Mouse (Mus musculus) cerebellum, adult 11-12 months (tissue): ENCODE measurements at regions not wholly inside any gene's neighbourhood (a gene's known extent, or its start where the extent isn't known, plus 50 kb on each side); places are given as distances from the start of the nearest gene placed in this dataset.

ENCODE experiments used
- DNase-seq: peaks from one replicate; pipeline ENCODE4 v3.0.0; 2022

- DNase-seq = no peak
These were observed 141.8 kb upstream of the Csf3r start for GRCm38 (mm10) chr4:125882531-125882930.

- DNase-seq = no peak
These were observed 133.8 kb upstream of the Csf3r start for GRCm38 (mm10) chr4:125890510-125890909.

DNA sequence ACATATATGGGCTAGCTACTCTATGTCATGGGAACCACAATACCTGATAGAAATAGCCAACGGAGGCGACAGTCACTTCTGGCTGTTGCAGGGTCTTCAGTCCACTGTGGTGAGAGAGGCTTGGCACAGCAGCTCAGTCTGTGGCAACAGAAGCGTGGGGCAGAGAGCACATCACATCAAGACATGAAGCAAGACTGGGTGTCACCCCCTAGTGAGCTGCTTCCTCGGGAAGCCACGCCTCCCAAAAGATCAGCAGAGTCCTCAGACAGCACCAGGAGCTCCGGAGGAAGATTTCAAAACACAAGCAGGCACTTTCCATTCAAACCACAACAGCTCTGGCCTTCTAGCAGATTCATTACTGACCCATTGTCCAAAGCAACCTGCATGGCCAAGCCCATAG is 131.2 kb upstream of the Csf3r start:
- DNase-seq = no peak

DNA sequence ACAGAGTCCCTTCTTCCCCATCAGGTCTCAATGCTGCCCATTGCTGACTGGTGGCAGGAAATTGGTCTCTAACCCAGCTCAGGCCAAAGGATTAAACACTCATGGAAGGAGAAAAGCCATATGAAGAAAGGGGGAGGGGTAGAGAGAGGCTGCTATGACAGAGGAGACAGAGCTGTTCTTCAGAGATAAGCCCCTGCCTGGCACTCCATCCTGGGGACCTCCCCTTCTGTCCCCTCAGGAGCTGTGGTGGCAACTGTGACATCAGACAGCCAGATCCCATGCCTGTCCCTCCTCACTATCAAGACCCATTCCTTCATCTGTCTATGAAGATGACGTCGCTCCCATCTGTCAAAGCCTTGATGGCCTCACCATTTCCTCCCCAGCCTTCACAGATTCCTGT is 126.6 kb upstream of the Csf3r start:
- DNase-seq = no peak

DNA sequence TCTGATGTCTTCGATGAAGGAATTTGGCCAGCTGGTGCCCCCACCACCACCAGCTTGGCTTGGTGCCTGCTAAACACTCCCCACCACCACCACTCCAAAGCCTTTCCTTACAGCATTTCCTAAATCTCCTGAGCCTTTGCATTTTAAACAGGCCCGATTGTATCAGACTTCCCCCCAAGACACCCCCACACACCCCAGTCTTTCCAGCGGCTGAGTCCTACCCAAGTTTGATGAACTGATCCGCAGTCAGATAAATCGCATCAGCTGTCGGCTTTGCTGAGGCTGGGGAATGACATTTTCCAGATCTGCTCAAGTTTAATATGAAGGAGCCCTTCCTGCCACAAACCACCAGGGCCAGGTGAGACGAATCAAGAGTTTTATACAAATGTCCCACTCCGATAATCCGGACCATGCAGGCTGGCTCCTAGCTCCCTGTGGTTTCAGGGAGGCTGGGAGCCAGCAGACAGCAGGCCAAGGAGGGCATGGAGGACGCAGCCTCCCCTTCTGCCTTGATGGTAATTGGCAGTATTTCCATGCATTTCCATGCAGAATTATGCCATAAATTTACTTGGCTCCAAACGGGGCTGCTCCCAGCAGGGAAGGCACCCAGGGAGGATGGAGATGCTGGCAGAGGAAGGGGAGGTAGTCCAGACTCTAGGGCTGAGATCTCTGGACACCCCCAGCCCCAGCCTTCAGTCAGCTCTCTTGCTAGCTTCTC is 125.6 kb upstream of the Csf3r start:
- DNase-seq = no peak

DNA sequence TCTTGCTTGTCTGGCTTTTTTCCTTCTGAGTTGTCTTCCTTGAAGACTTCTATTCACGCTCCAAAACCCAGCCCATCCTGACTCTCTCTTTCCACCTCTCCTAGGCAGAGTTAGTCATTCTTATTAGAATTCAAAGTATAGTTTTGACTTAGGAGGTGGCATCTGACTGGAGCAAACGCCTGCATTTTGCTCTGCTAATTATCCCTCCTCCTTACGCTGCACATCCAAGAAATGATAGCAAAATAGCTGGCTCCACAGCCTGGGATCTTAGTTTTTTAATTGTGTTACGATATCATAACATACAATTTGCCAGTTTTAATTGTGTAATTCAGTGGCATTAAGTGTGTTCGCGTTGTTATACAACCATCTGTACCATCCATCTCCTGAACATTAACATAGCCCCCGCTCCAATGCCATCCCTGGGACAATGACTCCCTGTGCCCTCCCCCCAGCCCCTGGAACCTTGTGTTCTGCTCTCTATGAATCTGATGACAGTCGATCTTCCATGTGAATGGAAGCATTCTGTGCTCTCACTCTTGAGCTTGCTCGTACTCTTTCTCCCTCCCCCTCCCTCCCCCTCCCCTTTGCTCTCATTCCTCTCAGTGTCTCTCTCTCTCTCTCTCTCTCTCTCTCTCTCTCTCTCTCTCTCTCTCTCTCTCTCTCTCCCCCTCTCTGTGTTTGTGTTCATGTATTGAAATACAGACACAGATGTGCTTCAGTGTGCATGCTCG is 122.6 kb upstream of the Csf3r start:
- DNase-seq = no peak

DNA sequence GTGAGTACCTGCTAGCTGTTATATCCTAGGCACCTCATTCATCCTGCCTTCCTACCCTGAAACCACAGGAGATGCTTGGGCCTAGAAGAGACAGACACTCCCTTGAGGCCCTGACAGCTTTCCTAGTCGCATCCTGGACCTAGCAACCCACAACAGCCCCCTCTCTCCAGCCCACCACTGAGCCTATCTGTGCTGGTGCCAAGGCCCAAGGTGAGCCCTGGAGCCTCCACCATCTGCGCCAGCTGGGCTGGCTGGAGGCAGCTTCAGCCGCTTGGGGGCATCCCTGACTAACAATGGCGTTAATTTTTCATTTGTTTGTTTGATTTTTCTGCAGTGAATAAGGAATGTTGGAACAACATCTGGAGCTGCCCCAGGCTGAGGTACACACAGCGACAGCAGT is 118.1 kb upstream of the Csf3r start:
- DNase-seq = no peak

DNA sequence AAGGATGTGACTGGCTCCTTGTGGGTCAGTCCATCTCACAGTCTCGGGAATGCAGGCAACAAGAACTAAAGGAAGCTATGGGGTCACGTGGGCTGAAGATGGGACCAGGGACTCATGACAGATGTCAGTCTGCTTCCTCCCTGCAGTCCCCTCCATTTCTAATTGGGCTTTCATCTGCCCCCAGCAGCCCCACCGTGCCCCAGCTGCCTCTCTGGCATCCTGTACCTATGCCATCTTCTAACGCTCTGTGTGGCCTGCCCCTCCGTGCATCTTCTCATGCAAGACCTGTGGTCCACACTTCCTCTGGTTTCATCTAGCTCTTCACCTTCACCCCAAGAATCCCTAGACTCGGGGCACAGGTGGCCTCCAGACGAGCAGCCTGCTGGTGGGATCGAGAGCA is 115.4 kb upstream of the Csf3r start:
- no peak for DNase-seq

GRCm38 (mm10) chr4:125911541-125912270 is 112.6 kb upstream of the Csf3r start:
- DNase-seq = no peak

GRCm38 (mm10) chr4:125912444-125913049 is 111.8 kb upstream of the Csf3r start:
- peak; percentile 19 for DNase-seq

DNA sequence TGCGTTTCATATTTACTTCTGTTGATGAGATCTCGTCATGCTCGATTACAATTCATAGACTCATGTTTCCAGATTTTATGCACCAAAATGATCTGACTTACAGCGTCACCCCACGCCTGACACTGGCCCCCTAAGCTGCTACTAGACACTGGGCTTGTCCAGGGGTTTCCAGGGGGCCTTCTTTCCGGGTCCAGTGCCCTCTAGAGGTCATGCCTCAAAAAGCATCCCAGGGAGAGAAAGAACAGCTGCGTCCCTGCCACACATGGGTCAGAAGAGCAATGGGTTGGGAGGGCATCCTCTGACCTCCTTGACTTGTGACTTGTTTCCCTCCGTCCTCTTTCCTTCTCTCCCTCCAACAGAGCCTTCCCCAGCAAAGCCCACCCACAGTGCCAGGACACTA is 109.2 kb upstream of the Csf3r start:
- no peak for DNase-seq

DNA sequence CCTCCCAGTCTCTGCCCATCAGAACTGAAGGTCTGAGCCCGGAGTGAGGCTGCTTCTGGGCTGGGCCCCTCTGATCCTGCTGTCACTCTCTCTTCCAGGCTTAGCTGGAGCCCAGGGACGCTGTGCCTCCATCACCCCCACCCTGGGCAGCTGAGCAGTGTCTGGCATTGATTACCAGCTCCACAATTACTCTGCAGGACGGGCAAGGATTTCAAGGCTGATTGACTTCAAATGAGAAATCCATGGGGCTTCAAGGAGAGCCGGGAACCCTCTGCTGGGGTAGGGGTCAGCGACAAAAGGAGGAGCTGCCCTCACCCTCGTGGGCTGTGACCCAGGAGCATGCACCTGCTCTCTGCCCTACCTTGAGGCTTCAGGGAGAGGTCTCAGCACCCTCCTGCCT is 107.1 kb upstream of the Csf3r start:
- no peak for DNase-seq

GRCm38 (mm10) chr4:125921550-125922316 is 102.6 kb upstream of the Csf3r start:
- no peak for DNase-seq

GRCm38 (mm10) chr4:125922317-125922878 is 102.0 kb upstream of the Csf3r start:
- DNase-seq = no peak

- no peak for DNase-seq
These were observed 101.1 kb upstream of the Csf3r start for GRCm38 (mm10) chr4:125923225-125923624.

- DNase-seq = no peak
These were observed 96.2 kb upstream of the Csf3r start for GRCm38 (mm10) chr4:125928196-125928595.

DNA sequence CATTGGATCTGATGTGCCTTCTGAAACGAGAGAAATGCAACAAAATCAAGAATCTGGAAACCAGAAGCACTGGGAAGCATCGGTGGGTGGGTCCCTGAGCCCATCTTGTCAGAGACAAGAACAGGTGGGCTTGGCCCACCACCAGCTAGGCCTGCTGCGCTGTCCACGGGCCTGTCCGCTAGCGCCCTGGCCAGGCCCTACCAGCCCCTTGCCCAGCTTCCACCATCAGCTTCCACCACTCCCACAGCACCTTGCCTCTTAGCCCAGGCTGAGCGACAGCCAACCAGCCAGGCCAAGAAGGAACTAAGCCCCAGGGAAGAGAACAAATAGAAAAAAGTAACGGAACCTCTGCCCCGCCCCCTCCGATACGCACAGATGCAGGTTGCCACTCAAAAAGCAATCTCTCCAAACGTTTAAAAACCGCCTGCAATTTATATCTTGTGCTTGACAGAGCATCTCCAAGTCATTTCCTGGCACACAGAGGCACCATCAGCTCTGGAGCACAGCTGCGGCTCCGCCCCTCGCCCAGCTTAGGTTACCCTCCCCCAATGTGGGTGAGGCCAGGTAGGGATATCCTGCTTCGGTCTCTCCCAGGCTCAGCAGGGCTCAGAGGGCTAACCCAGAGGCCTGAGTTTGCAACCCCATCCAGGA is 95.1 kb upstream of the Csf3r start:
- no peak for DNase-seq

DNA sequence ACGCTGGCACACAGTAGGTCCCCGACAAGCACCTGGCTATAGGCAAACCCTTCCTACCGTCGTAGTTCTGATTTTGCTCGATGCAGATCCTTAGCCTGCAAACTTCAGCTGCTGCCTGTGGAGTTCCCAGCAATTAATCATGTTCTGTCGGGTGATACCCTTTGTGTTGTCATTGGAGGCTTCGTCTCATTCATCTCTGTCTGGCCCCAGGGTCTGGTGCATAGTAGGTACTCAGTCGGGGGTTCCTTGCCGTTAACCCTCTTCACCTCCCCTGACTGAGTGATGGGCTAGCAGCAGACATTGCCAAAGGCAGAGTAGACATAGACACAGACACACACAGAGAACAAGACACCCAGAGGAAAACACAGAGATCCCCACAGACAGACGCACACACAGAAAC is 93.6 kb upstream of the Csf3r start:
- DNase-seq = no peak

DNA sequence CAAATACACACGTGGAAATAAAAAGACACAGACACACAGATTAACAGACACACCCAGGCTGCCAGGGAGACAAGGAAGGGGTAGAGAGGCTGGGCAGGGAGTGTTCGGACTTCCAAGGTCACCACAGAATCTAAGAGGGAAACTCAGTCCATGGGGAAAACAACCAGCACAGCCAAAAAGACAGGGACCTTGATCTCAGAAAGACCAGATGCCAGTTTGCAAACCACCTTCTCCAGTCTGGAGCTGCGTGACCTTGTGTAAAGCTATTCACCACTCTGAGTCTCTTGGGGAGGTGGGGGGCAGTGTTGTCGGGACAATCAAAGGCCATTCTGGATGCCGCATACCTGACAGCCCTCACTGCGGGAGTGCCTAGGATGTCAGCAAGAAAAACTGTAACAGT is 93.0 kb upstream of the Csf3r start:
- DNase-seq = no peak

DNA sequence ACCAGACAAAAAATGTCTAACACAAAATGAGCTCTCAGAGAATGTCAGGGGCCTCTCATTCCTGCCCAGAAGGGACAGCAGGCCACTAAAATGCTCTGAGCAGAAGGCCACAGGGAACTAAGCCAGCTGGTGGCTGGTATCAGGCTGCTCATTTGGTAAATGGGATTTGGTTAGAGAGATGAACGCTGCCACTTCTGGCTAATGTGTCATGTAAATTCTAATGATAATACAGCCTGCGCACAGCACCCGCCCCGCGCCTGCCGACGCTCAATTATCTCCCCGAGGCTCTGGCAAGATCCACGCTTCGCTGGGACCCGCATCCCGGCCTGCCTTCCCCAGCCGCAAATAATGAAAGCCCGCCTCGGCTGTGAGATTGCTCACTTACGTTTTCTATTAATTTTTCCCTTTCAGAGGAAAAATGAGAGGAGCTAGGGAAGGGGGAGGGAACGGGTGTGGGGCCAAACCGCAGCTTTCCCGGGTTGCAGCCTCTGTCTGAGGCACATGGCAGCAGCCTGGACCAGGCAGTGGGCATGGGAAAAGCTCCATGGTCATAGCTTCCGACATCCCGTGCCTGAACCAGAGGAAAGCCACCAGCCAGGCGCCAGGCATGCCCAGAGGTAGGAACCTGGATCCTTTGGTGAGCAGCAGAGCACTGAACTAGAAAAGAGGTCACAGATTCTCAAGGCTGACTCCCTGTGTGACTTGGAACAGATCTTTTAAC is 92.2 kb upstream of the Csf3r start:
- DNase-seq = no peak

GRCm38 (mm10) chr4:125936357-125936756 is 88.0 kb upstream of the Csf3r start:
- no peak for DNase-seq
